Mouse (Mus musculus): ENCODE measurements at regions not wholly inside any gene's neighbourhood (a gene's known extent, or its start where the extent isn't known, plus 50 kb on each side); places are given as distances from the start of the nearest gene placed in this dataset.

GRCm38 (mm10) chr15:52095629-52096190 is 1789.0 kb upstream of the Gm7489 start:
- Histone ChIP-seq H3K4me2 (ENCODE audit: low read length) (no peak overlapping the region), H3K36me3 (ENCODE audit: control insufficient read depth, insufficient read depth, low read length) (no peaks in the 10 kb centered on the region), H3K9ac (ENCODE audit: low read depth, low read length) (no peak overlapping the region), H3K27ac (ENCODE audit: low read depth, low read length) (no peak overlapping the region), H3K9me3 (ENCODE audit: control insufficient read depth, low read length) (no peaks in the 10 kb centered on the region), H3K4me3 (ENCODE audit: low read length) (no peak overlapping the region), H3K4me1 (ENCODE audit: control insufficient read depth, insufficient read depth, low read depth, low read length) (no peaks in the 10 kb centered on the region), H3K27me3 (replicated peaks; ENCODE audit: control insufficient read depth, insufficient read depth, low read length) (no peaks in the 10 kb centered on the region)
- WGBS = 77% methylated on average over 6 of the region's 6 CpGs
- ATAC-seq = no peak

DNA sequence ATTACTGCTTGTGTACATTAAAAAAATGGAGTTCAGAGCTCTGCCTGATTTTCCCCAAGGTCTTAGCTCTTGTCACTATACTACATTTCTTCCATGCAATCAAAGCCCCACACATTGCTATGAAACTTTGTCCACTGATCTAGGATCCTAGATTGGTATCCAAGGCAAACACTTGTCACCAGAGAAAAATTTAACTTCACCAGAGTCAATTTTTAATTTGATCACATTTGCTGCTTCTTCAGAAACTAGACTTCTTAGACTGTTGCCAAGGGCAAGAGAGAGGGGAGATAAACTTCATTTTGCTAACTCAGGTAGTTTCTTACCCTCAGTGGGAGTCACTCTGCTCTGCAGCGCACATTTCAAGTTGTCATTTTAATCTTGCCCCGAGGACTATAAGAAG is 1775.9 kb upstream of the Gm7489 start:
- no peak overlapping the region for H3K27ac ChIP-seq (ENCODE audit: low read depth, low read length)
- ATAC-seq = no peak
- no peaks in the 10 kb centered on the region for H3K9me3 ChIP-seq (ENCODE audit: control insufficient read depth, low read length)
- H3K36me3 ChIP-seq (ENCODE audit: control insufficient read depth, insufficient read depth, low read length) = no peaks in the 10 kb centered on the region
- H3K4me3 ChIP-seq (ENCODE audit: low read length) = no peak overlapping the region
- H3K27me3 ChIP-seq (replicated peaks; ENCODE audit: control insufficient read depth, insufficient read depth, low read length) = no peaks in the 10 kb centered on the region
- no peak overlapping the region for H3K9ac ChIP-seq (ENCODE audit: low read depth, low read length)
- WGBS = 93% methylated on average over 2 of the region's 2 CpGs
- no peak overlapping the region for H3K4me2 ChIP-seq (ENCODE audit: low read length)
- no peaks in the 10 kb centered on the region for H3K4me1 ChIP-seq (ENCODE audit: control insufficient read depth, insufficient read depth, low read depth, low read length)

GRCm38 (mm10) chr15:52114368-52115036 is 1770.2 kb upstream of the Gm7489 start:
- Histone ChIP-seq H3K9me3 (ENCODE audit: control insufficient read depth, low read length) (no peaks in the 10 kb centered on the region), H3K4me1 (ENCODE audit: control insufficient read depth, insufficient read depth, low read depth, low read length) (no peaks in the 10 kb centered on the region), H3K36me3 (ENCODE audit: control insufficient read depth, insufficient read depth, low read length) (no peaks in the 10 kb centered on the region), H3K27ac (ENCODE audit: low read depth, low read length) (no peak overlapping the region), H3K4me3 (ENCODE audit: low read length) (no peak overlapping the region), H3K9ac (ENCODE audit: low read depth, low read length) (no peak overlapping the region), H3K4me2 (ENCODE audit: low read length) (no peak overlapping the region), H3K27me3 (replicated peaks; ENCODE audit: control insufficient read depth, insufficient read depth, low read length) (no peaks in the 10 kb centered on the region)
- ATAC-seq = no peak
- 73% methylated on average over 2 of the region's 2 CpGs for WGBS

GRCm38 (mm10) chr15:52136693-52137092 is 1748.0 kb upstream of the Gm7489 start:
- no peak overlapping the region for H3K9ac ChIP-seq (ENCODE audit: low read depth, low read length)
- 81% methylated on average over 3 of the region's 3 CpGs for WGBS
- ATAC-seq = no peak

GRCm38 (mm10) chr15:52153421-52153820 is 1731.3 kb upstream of the Gm7489 start:
- Histone ChIP-seq H3K36me3 (ENCODE audit: control insufficient read depth, insufficient read depth, low read length) (no peaks in the 10 kb centered on the region), H3K4me2 (ENCODE audit: low read length) (no peak overlapping the region), H3K27ac (ENCODE audit: low read depth, low read length) (no peak overlapping the region), H3K4me3 (ENCODE audit: low read length) (no peak overlapping the region), H3K4me1 (ENCODE audit: control insufficient read depth, insufficient read depth, low read depth, low read length) (no peaks in the 10 kb centered on the region), H3K27me3 (replicated peaks; ENCODE audit: control insufficient read depth, insufficient read depth, low read length) (no peaks in the 10 kb centered on the region), H3K9me3 (ENCODE audit: control insufficient read depth, low read length) (no peaks in the 10 kb centered on the region), H3K9ac (ENCODE audit: low read depth, low read length) (no peak overlapping the region)
- 31% methylated on average over 5 of the region's 5 CpGs for WGBS
- ATAC-seq = no peak

More at GRCm38 (mm10) chr15:52136693-52137092, 1748.0 kb upstream of the Gm7489 start:
- no peak overlapping the region for H3K27ac ChIP-seq (ENCODE audit: low read depth, low read length)
- no peak overlapping the region for H3K4me2 ChIP-seq (ENCODE audit: low read length)
- H3K9me3 ChIP-seq (ENCODE audit: control insufficient read depth, low read length) = no peaks in the 10 kb centered on the region
- H3K4me1 ChIP-seq (ENCODE audit: control insufficient read depth, insufficient read depth, low read depth, low read length) = no peaks in the 10 kb centered on the region
- H3K36me3 ChIP-seq (ENCODE audit: control insufficient read depth, insufficient read depth, low read length) = no peaks in the 10 kb centered on the region
- H3K4me3 ChIP-seq (ENCODE audit: low read length) = no peak overlapping the region
- no peaks in the 10 kb centered on the region for H3K27me3 ChIP-seq (replicated peaks; ENCODE audit: control insufficient read depth, insufficient read depth, low read length)

GRCm38 (mm10) chr15:52155784-52156183 is 1728.9 kb upstream of the Gm7489 start:
- no peaks in the 10 kb centered on the region for H3K27me3 ChIP-seq (replicated peaks; ENCODE audit: control insufficient read depth, insufficient read depth, low read length)
- ATAC-seq = no peak
- H3K4me3 ChIP-seq (ENCODE audit: low read length) = no peak overlapping the region
- H3K4me1 ChIP-seq (ENCODE audit: control insufficient read depth, insufficient read depth, low read depth, low read length) = peaks cover 6% of the 10 kb centered on the region; the same call in 1 of the 2 replicates
- H3K4me2 ChIP-seq (ENCODE audit: low read length) = no peak overlapping the region
- 38% methylated on average over 1 of the region's 1 CpGs for WGBS
- H3K36me3 ChIP-seq (ENCODE audit: control insufficient read depth, insufficient read depth, low read length) = no peaks in the 10 kb centered on the region
- no peak overlapping the region for H3K27ac ChIP-seq (ENCODE audit: low read depth, low read length)
- H3K9ac ChIP-seq (ENCODE audit: low read depth, low read length) = no peak overlapping the region
- H3K9me3 ChIP-seq (ENCODE audit: control insufficient read depth, low read length) = no peaks in the 10 kb centered on the region

GRCm38 (mm10) chr15:52156779-52157178 is 1727.9 kb upstream of the Gm7489 start:
- no peak overlapping the region for H3K9ac ChIP-seq (ENCODE audit: low read depth, low read length)
- H3K4me3 ChIP-seq (ENCODE audit: low read length) = no peak overlapping the region
- ATAC-seq = no peak; the same call in 1 of the 2 replicates
- 48% methylated on average over 4 of the region's 4 CpGs for WGBS
- H3K27me3 ChIP-seq (replicated peaks; ENCODE audit: control insufficient read depth, insufficient read depth, low read length) = no peaks in the 10 kb centered on the region
- H3K27ac ChIP-seq (ENCODE audit: low read depth, low read length) = no peak overlapping the region
- H3K4me1 ChIP-seq (ENCODE audit: control insufficient read depth, insufficient read depth, low read depth, low read length) = peaks cover 14% of the 10 kb centered on the region; the same call in 1 of the 2 replicates
- H3K4me2 ChIP-seq (ENCODE audit: low read length) = no peak overlapping the region
- H3K36me3 ChIP-seq (ENCODE audit: control insufficient read depth, insufficient read depth, low read length) = no peaks in the 10 kb centered on the region
- H3K9me3 ChIP-seq (ENCODE audit: control insufficient read depth, low read length) = no peaks in the 10 kb centered on the region

DNA sequence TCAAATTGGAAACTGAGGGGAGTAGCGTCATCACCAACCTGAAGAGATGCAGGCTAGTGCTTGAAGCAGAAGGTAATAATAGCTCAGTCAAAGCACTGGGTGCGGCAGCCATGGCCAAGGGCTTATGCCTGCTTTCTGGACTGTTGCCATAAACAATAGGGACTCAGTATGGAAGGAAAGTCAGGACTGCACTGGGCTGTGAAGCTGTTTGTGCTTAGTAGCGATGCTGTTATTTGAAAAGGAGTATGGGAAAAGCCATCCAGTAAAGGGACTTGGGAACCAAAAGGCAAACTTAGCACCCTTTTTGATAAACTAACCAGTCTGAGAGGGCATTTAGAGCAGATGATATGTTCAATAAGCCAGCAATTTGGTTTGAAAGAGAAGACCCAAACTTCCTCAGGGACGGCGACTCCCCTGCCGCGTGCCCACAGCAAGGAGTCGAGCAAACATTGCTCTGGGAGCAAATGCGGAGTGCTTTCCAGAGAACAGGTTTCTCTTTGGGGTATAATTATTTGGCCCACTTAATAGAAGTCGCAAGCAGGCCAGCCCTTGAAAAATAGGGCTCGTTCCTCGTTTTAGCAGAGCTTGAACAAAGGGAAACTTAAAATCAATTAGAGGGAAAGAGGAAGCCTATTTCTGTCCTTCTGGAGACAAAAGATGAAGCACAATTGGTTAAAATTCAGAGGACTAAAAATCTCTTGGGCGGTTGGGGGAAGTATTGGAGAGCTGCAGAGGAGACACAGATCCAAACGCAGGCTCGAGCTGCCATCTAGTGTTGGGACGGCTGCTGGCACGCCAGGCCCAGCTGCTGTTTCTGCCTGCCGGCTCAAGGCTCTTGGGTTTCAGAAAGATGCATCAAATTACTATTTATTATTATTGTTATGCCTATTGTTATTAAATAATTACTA is 1724.3 kb upstream of the Gm7489 start:
- WGBS = 12% methylated on average over 18 of the region's 18 CpGs

GRCm38 (mm10) chr15:52161089-52161442 is 1723.6 kb upstream of the Gm7489 start:
- no peak overlapping the region for H3K4me2 ChIP-seq (ENCODE audit: low read length)
- no peaks in the 10 kb centered on the region for H3K27me3 ChIP-seq (replicated peaks; ENCODE audit: control insufficient read depth, insufficient read depth, low read length)
- H3K9ac ChIP-seq (ENCODE audit: low read depth, low read length) = no peak overlapping the region
- peak overlapping the region; percentile 41; the same call in 1 of the 2 replicates for H3K27ac ChIP-seq (ENCODE audit: low read depth, low read length)
- H3K4me3 ChIP-seq (ENCODE audit: low read length) = no peak overlapping the region
- ATAC-seq = peak; percentile 54
- H3K36me3 ChIP-seq (ENCODE audit: control insufficient read depth, insufficient read depth, low read length) = no peaks in the 10 kb centered on the region
- H3K9me3 ChIP-seq (ENCODE audit: control insufficient read depth, low read length) = no peaks in the 10 kb centered on the region
- WGBS = 11% methylated on average over 3 of the region's 3 CpGs
- H3K4me1 ChIP-seq (ENCODE audit: control insufficient read depth, insufficient read depth, low read depth, low read length) = peaks cover 16% of the 10 kb centered on the region; the same call in 1 of the 2 replicates

More for the DNA sequence above, 1724.3 kb upstream of the Gm7489 start:
- peak overlapping the region; percentile 62 for H3K27ac ChIP-seq (ENCODE audit: low read depth, low read length)
- H3K27me3 ChIP-seq (replicated peaks; ENCODE audit: control insufficient read depth, insufficient read depth, low read length) = no peaks in the 10 kb centered on the region
- peak overlapping the region; percentile 36; the same call in 1 of the 2 replicates for H3K9ac ChIP-seq (ENCODE audit: low read depth, low read length)
- peaks cover 16% of the 10 kb centered on the region; the same call in 1 of the 2 replicates for H3K4me1 ChIP-seq (ENCODE audit: control insufficient read depth, insufficient read depth, low read depth, low read length)
- no peak overlapping the region; the same call in 1 of the 2 replicates for H3K4me3 ChIP-seq (ENCODE audit: low read length)
- no peaks in the 10 kb centered on the region for H3K36me3 ChIP-seq (ENCODE audit: control insufficient read depth, insufficient read depth, low read length)
- ATAC-seq = peak; percentile 91
- no peaks in the 10 kb centered on the region for H3K9me3 ChIP-seq (ENCODE audit: control insufficient read depth, low read length)
- peak overlapping the region; percentile 51 for H3K4me2 ChIP-seq (ENCODE audit: low read length)
